Mouse (Mus musculus): ENCODE results near the gene Trpv6.

Gene Trpv6

GRCm38 (mm10) chr6:41636178-41636577 lies at the start of gene Trpv6:
TSS of gene Trpv6 (minus strand) at chr6:41636405.
- no peak for DNase-seq

GRCm38 (mm10) chr6:41685596-41685995 lies 49.4 kb upstream of the Trpv6 start:
- DNase-seq, result no peak

GRCm38 (mm10) chr6:41684911-41685310 lies 48.7 kb upstream of the Trpv6 start:
- DNase-seq, result no peak

GRCm38 (mm10) chr6:41684131-41684530 lies 47.9 kb upstream of the Trpv6 start, which contains the start of gene Llcfc1:
TSS of gene Llcfc1 (plus strand) at chr6:41684431.
- DNase-seq, result no peak

- DNase-seq, result no peak
Observed at GRCm38 (mm10) chr6:41681656-41682055, 45.5 kb upstream of the Trpv6 start.

GRCm38 (mm10) chr6:41680669-41681068 lies 44.5 kb upstream of the Trpv6 start, which contains the start of gene Trpv5:
TSS of gene Trpv5 (minus strand) at chr6:41680769.
- DNase-seq, result no peak

- no peak for DNase-seq
Observed at GRCm38 (mm10) chr6:41676530-41676929, 40.3 kb upstream of the Trpv6 start.

GRCm38 (mm10) chr6:41662320-41662719 lies 26.1 kb upstream of the Trpv6 start:
- peak; percentile 12 to 21 for DNase-seq

- no peak for DNase-seq
Observed at GRCm38 (mm10) chr6:41658487-41658886, 22.3 kb upstream of the Trpv6 start.

GRCm38 (mm10) chr6:41654648-41655047 lies 18.4 kb upstream of the Trpv6 start:
- DNase-seq, result no peak

- no peak for DNase-seq
Observed at GRCm38 (mm10) chr6:41653173-41653572, 17.0 kb upstream of the Trpv6 start.

GRCm38 (mm10) chr6:41646672-41647071 lies 10.5 kb upstream of the Trpv6 start:
- DNase-seq, result no peak

GRCm38 (mm10) chr6:41646220-41646619 lies 10.0 kb upstream of the Trpv6 start:
- no peak for DNase-seq

GRCm38 (mm10) chr6:41643227-41643626 lies 7.0 kb upstream of the Trpv6 start:
- DNase-seq, result no peak

- no peak for DNase-seq
Observed at GRCm38 (mm10) chr6:41642765-41643164, 6.6 kb upstream of the Trpv6 start.

GRCm38 (mm10) chr6:41641173-41641866 lies 5.1 kb upstream of the Trpv6 start:
- no peak for DNase-seq

GRCm38 (mm10) chr6:41640449-41640848 lies 4.2 kb upstream of the Trpv6 start:
- DNase-seq, result no peak

GRCm38 (mm10) chr6:41637927-41638506 lies 1.8 kb upstream of the Trpv6 start:
- DNase-seq, result no peak

GRCm38 (mm10) chr6:41637393-41637792 lies 1.2 kb upstream of the Trpv6 start:
- peak in 1 of 2 experiments; percentile 13 for DNase-seq

GRCm38 (mm10) chr6:41635211-41635610 lies 994 bp downstream of the Trpv6 start:
- peak; percentile 51 to 61 for DNase-seq

GRCm38 (mm10) chr6:41631549-41631948 lies 4.7 kb downstream of the Trpv6 start:
- no peak for DNase-seq

GRCm38 (mm10) chr6:41630791-41631190 lies 5.4 kb downstream of the Trpv6 start:
- DNase-seq, result no peak

- no peak for DNase-seq
Observed at GRCm38 (mm10) chr6:41628180-41628579, 8.0 kb downstream of the Trpv6 start.

GRCm38 (mm10) chr6:41622661-41623060 lies 13.5 kb downstream of the Trpv6 start:
- DNase-seq, result peak; percentile 37 to 44
